Mouse (Mus musculus): Measurements from ENCODE around the gene Cnga1. TPM values are rescaled to one million over a fixed set of nuclear protein-coding genes. Genes with fewer than 3 reads are reported as not detected.

Cnga1 gene
- total RNA-seq, 2 experiments from 2014 or later, result 0.18 TPM; not detected in 1

DNA sequence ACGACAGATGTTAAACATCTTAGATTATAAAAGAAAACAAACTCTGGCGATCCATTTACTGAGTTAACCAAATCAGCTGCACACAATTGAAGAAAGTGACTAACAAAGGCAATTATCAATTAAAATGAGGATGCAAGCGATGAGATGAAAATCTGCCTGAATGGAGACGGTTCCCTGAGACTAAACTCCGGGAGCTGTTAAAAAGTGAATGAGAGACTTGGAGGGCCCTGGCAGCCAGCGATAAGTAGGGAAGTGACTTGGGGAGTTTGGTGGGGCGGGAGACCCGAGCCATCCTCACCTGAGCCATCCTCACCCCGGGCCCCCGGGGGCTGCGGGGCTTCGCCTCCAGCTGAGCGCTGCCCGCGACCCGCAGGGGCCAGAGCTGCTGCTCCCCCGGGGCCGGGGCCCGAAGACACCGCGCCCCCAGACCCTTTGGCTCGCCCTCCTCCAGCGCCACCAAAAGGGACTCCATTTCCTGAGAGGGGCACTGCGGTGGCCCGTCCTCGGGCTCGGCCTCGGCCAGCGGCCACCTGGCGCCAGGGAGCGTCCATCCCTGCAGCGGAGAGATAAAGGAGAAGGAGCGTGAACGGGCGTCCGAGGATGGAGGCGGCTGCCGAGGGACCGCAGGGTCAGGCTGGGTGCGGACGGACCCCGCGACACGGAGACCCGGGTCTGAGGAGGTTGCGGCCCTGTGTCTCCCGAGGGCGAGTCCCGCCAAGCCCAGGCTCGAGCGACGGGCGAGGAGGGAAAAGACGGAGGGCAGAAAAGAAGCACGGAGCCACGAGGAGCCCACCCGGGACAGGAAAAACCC lies 85.2 kb downstream of the Cnga1 start:
- peak; percentile 54 for ATAC-seq (ENCODE audit: poor library complexity, severe bottlenecking)

DNA sequence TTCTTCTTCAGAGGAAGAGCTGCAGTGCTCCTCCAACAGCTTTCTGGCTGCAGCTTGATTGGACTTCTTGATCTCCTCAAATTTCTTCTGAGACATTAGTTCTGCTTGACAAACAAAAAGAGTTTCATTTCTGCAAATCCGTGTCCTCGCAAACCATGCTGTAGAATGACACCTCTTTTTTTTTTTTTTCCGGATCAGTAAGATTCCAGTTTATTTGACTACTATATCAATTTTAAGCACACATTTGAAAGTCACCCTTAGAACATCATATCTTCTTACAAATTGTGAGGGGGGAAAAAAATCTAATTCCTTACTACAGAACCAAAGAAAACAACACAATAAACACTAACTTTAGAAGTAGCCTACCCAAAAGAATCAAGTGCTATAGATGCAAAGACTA lies 87.8 kb downstream of the Cnga1 start:
- ATAC-seq (ENCODE audit: poor library complexity, severe bottlenecking), result no peak

Other genes with a start within 250 kb of the Cnga1 start
- not detected in 2 replicates for gene Corin, start 139.8 kb downstream of the Cnga1 start, total RNA-seq (2015)
- not detected in 2 replicates for gene Corin, start 139.8 kb downstream of the Cnga1 start, total RNA-seq (2017)
- 18.5 and 24.1 TPM in 2 replicates for gene Nfxl1, start 84.6 kb downstream of the Cnga1 start, total RNA-seq (2015)
- gene Nfxl1, start 84.6 kb downstream of the Cnga1 start, total RNA-seq (2017), result 12.8 and 17.7 TPM in 2 replicates
- not detected in 2 replicates for gene Zar1, start 63.0 kb downstream of the Cnga1 start, total RNA-seq (2015)
- not detected in 2 replicates for gene Zar1, start 63.0 kb downstream of the Cnga1 start, total RNA-seq (2017)
- not detected in 2 replicates for gene Gm5868, start 56.7 kb downstream of the Cnga1 start, total RNA-seq (2015)
- gene Gm5868, start 56.7 kb downstream of the Cnga1 start, total RNA-seq (2017), result not detected in 2 replicates
- gene Nipal1, start 3.5 kb upstream of the Cnga1 start, total RNA-seq (2015), result 0.02 and 0.30 TPM in 2 replicates
- gene Nipal1, start 3.5 kb upstream of the Cnga1 start, total RNA-seq (2017), result 1.1 and 1.6 TPM in 2 replicates
- gene Txk, start 108.5 kb upstream of the Cnga1 start, total RNA-seq (2015), result 2.8 and 5.3 TPM in 2 replicates
- 2.0 and 4.2 TPM in 2 replicates for gene Txk, start 108.5 kb upstream of the Cnga1 start, total RNA-seq (2017)
- gene Tec, start 224.2 kb upstream of the Cnga1 start, total RNA-seq (2015), result 33.4 and 38.9 TPM in 2 replicates
- gene Tec, start 224.2 kb upstream of the Cnga1 start, total RNA-seq (2017), result 56.6 and 64.5 TPM in 2 replicates

Data from megakaryocyte, adult 5-6 weeks (primary cell).